23 mouse cellular contexts compared by ENCODE assay signal in genomic region chr15:96388565-96388964, GRCm38 (mm10).
DNase-seq lines count a peak whose midpoint lies in the region; ATAC-seq and TF ChIP-seq lines count a peak whose summit lies in the region.
"Had no signal": no experiment of that assay in that cellular context is flagged by ENCODE, and none has a peak within 500 bp of the region (broad histone marks: within the 10 kb centered on the region; RNA-seq: fewer than 3 reads in every experiment).

No protein-coding gene starts in this region.

- no peaks in the 10 kb centered on the region for H3K27me3 ChIP-seq in forebrain, postnatal 0 days (ENCODE audit: insufficient read depth, low read length)
- no peaks in the 10 kb centered on the region for H3K27me3 ChIP-seq in forebrain, embryonic 16.5 days (replicated peaks; ENCODE audit: control insufficient read depth, insufficient read depth, low read length)
- no peaks in the 10 kb centered on the region for H3K27me3 ChIP-seq in heart, embryonic 14.5 days (ENCODE audit: control insufficient read depth, insufficient read depth, low read length)
- H3K27me3 ChIP-seq in heart, embryonic 10.5 days (ENCODE audit: insufficient read depth, poor library complexity, severe bottlenecking), result no peaks in the 10 kb centered on the region
- H3K27me3 ChIP-seq in kidney, embryonic 15.5 days, result no peaks in the 10 kb centered on the region
- H3K27me3 ChIP-seq: CH12.LX; forebrain, embryonic 13.5 days; intestine, embryonic 15.5 days; limb, embryonic 15.5 days; liver, embryonic 13.5 days; stomach, embryonic 15.5 days had no signal

- no peak overlapping the region for H3K4me2 ChIP-seq in forebrain, postnatal 0 days (ENCODE audit: low read depth)
- no peak overlapping the region for H3K4me2 ChIP-seq in forebrain, embryonic 16.5 days (ENCODE audit: low read length)
- H3K4me2 ChIP-seq in heart, embryonic 14.5 days (ENCODE audit: low read length), result no peak overlapping the region
- no peak overlapping the region for H3K4me2 ChIP-seq in kidney, embryonic 15.5 days
- H3K4me2 ChIP-seq: forebrain, embryonic 13.5 days; intestine, embryonic 15.5 days; limb, embryonic 15.5 days; liver, embryonic 13.5 days; stomach, embryonic 15.5 days had no signal

- no peak overlapping the region for H3K4me3 ChIP-seq in forebrain, postnatal 0 days (ENCODE audit: low read depth, low read length)
- H3K4me3 ChIP-seq in forebrain, embryonic 16.5 days (replicated peaks; ENCODE audit: low read length), result no peak overlapping the region
- H3K4me3 ChIP-seq in heart, embryonic 14.5 days (ENCODE audit: control insufficient read depth in 1 of 2, insufficient read depth in 1 of 2, low read depth in 1 of 2, low read length in 2 of 2), result no peak overlapping the region
- H3K4me3 ChIP-seq in heart, embryonic 10.5 days, result no peak overlapping the region
- no peak overlapping the region for H3K4me3 ChIP-seq in kidney, embryonic 15.5 days (replicated peaks)
- H3K4me3 ChIP-seq: forebrain, embryonic 13.5 days; hindbrain, embryonic 10.5 days; intestine, embryonic 15.5 days; limb, embryonic 10.5 days; limb, embryonic 15.5 days; liver, embryonic 13.5 days; stomach, embryonic 15.5 days had no signal

- ATAC-seq in forebrain, postnatal 0 days, result peak; percentile 63
- no peak for ATAC-seq in forebrain, embryonic 16.5 days
- peak; percentile 26; the same call in 1 of the 2 replicates for ATAC-seq in heart, embryonic 14.5 days (ENCODE audit: insufficient number of reproducible peaks, insufficient read depth, low FRiP score, low read depth)
- peak; percentile 58 for ATAC-seq in kidney, embryonic 15.5 days (replicated peaks; ENCODE audit: low FRiP score)
- ATAC-seq: forebrain, embryonic 13.5 days; hindbrain, postnatal 0 days; intestine, embryonic 15.5 days; midbrain, embryonic 16.5 days had no signal

- H3K27ac ChIP-seq in forebrain, postnatal 0 days (ENCODE audit: low read depth, low read length), result no peak overlapping the region
- H3K27ac ChIP-seq in forebrain, embryonic 16.5 days (ENCODE audit: low read length), result no peak overlapping the region
- peak overlapping the region in 1 of 2 experiments; percentile 39; a peak in 1 of 4 replicates for H3K27ac ChIP-seq in heart, embryonic 14.5 days (replicated peaks in 1 of 2; ENCODE audit: control insufficient read depth in 1 of 2, insufficient read depth in 1 of 2, low read depth in 2 of 2, low read length in 2 of 2)
- no peak overlapping the region for H3K27ac ChIP-seq in heart, embryonic 10.5 days
- H3K27ac ChIP-seq in kidney, embryonic 15.5 days, result 0 out of 2 replicates have a peak overlapping the region, but pooled peaks have one; percentile 4
- H3K27ac ChIP-seq: forebrain, embryonic 13.5 days; hindbrain, embryonic 10.5 days; hindbrain, postnatal 0 days; intestine, embryonic 15.5 days; limb, embryonic 10.5 days; limb, embryonic 15.5 days; liver, embryonic 13.5 days; stomach, embryonic 15.5 days had no signal

- H3K9ac ChIP-seq in forebrain, postnatal 0 days, result no peak overlapping the region
- H3K9ac ChIP-seq in forebrain, embryonic 16.5 days (replicated peaks; ENCODE audit: low read depth, low read length), result no peak overlapping the region
- no peak overlapping the region for H3K9ac ChIP-seq in heart, embryonic 14.5 days (ENCODE audit: low read length)
- H3K9ac ChIP-seq in kidney, embryonic 15.5 days, result no peak overlapping the region
- H3K9ac ChIP-seq: forebrain, embryonic 13.5 days; intestine, embryonic 15.5 days; limb, embryonic 15.5 days; liver, embryonic 13.5 days; stomach, embryonic 15.5 days had no signal

- H3K9me3 ChIP-seq in forebrain, postnatal 0 days (ENCODE audit: low read length), result no peaks in the 10 kb centered on the region
- no peaks in the 10 kb centered on the region for H3K9me3 ChIP-seq in forebrain, embryonic 16.5 days (ENCODE audit: control insufficient read depth, low read length)
- H3K9me3 ChIP-seq in heart, embryonic 14.5 days (ENCODE audit: control insufficient read depth, low read length), result no peaks in the 10 kb centered on the region
- H3K9me3 ChIP-seq in heart, embryonic 10.5 days, result no peaks in the 10 kb centered on the region
- no peaks in the 10 kb centered on the region for H3K9me3 ChIP-seq in kidney, embryonic 15.5 days (replicated peaks)
- H3K9me3 ChIP-seq: forebrain, embryonic 13.5 days; hindbrain, embryonic 10.5 days; intestine, embryonic 15.5 days; limb, embryonic 10.5 days; limb, embryonic 15.5 days; liver, embryonic 13.5 days; stomach, embryonic 15.5 days had no signal

- H3K4me1 ChIP-seq in forebrain, postnatal 0 days (ENCODE audit: insufficient read depth), result no peaks in the 10 kb centered on the region
- no peaks in the 10 kb centered on the region for H3K4me1 ChIP-seq in forebrain, embryonic 16.5 days (replicated peaks; ENCODE audit: control insufficient read depth, insufficient read depth, low read length)
- peaks cover 3 to 9% of the 10 kb centered on the region in 2 experiments; a peak in 2 of 4 replicates for H3K4me1 ChIP-seq in heart, embryonic 14.5 days (ENCODE audit: control insufficient read depth in 2 of 2, insufficient read depth in 2 of 2, low read length in 2 of 2)
- H3K4me1 ChIP-seq in heart, embryonic 10.5 days, result peaks cover 10% of the 10 kb centered on the region; the same call in 1 of the 2 replicates
- H3K4me1 ChIP-seq in kidney, embryonic 15.5 days, result no peaks in the 10 kb centered on the region
- H3K4me1 ChIP-seq: forebrain, embryonic 13.5 days; hindbrain, embryonic 10.5 days; intestine, embryonic 15.5 days; limb, embryonic 10.5 days; limb, embryonic 15.5 days; liver, embryonic 13.5 days; stomach, embryonic 15.5 days had no signal

- no peak for DNase-seq in forebrain, postnatal 0 days
- DNase-seq in heart, embryonic 10.5 days (ENCODE audit: low spot score), result no peak
- no peak for DNase-seq in kidney, postnatal 10 days
- peak; percentile 64 for DNase-seq in brain, adult 2 months (ENCODE audit: low read depth, low spot score)
- DNase-seq: adrenal gland, adult 8-10 months; cerebellum, adult 8-10 months; layer of hippocampus, adult 9-11 months; liver, embryonic 13.5 days; lung, adult 18-20 months; right cerebral cortex, postnatal 25 days; thymus, postnatal 14 days had no signal

- H3K36me3 ChIP-seq in forebrain, postnatal 0 days (ENCODE audit: insufficient read depth), result peaks cover 37% of the 10 kb centered on the region
- H3K36me3 ChIP-seq in forebrain, embryonic 16.5 days (ENCODE audit: control insufficient read depth, insufficient read depth), result peaks cover 11% of the 10 kb centered on the region
- peaks cover 61% of the 10 kb centered on the region for H3K36me3 ChIP-seq in heart, embryonic 14.5 days (ENCODE audit: control insufficient read depth, insufficient read depth, low read length)
- H3K36me3 ChIP-seq in heart, embryonic 10.5 days, result peaks cover 59% of the 10 kb centered on the region
- H3K36me3 ChIP-seq in kidney, embryonic 15.5 days, result peaks cover 77% of the 10 kb centered on the region

- 67% methylated on average over 1 of the region's 1 CpGs for WGBS in forebrain, postnatal 0 days
- 76% methylated on average over 1 of the region's 1 CpGs for WGBS in forebrain, embryonic 16.5 days
- WGBS in heart, embryonic 14.5 days, result 74% methylated on average over 1 of the region's 1 CpGs
- 72% methylated on average over 1 of the region's 1 CpGs for WGBS in heart, embryonic 10.5 days
- WGBS in kidney, embryonic 15.5 days, result 60% methylated on average over 1 of the region's 1 CpGs

- TF ChIP-seq CTCF in forebrain, postnatal 0 days (IDR thresholded peaks at IDR 0.05; ENCODE audit: low read depth), result no peak
